Mouse (Mus musculus): ENCODE measurements around the gene Ube2e1.

DNA sequence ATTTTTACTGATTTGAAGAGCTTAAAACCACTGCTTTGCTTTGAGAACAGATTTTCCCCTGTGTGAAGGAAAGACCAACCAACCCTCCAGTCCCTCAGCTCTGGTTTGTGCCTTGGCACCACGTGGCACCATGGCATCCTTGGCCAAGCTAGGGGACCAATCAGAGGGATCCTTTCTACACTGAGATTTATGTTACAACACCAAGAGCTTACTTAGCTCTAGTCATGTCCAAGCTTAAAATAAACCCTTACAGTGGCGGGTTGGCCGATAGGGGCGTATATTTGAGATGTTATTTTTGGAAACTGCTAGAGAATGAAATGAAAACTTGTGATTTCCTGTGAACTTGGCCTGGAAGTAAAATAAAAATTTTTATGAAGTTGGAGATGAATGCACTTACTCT, 11.9 kb upstream of the Ube2e1 start:
- TF ChIP-seq CTCF (IDR thresholded peaks at IDR 0.05; ENCODE audit: low read depth, low read length) = no peak
- TF ChIP-seq POLR2A (IDR thresholded peaks at IDR 0.05; ENCODE audit: extremely low read depth, insufficient read depth, low read length) = no peak
